Mouse (Mus musculus): ENCODE measurements around the gene Dach2.

GRCm38 (mm10) chrX:113666069-113666468 is 368.8 kb downstream of the Dach2 start:
- TF ChIP-seq POLR2A (IDR thresholded peaks at IDR 0.05; ENCODE audit: low read depth, low read length) (no peak), CTCF (IDR thresholded peaks at IDR 0.05; ENCODE audit: extremely low read depth, insufficient read length, insufficient replicate concordance, low read depth, low read length) (no peak)
